Mouse (Mus musculus): Measurements from ENCODE around the gene Phactr3. TPM values are rescaled to one million over a fixed set of nuclear protein-coding genes. Genes with fewer than 3 reads are reported as not detected.
"Not testable (repeated sequence)": the region's sequence is repeated elsewhere in the genome, so short reads cannot be mapped to it uniquely, and the experiment has no call there.

The Phactr3 gene
- polyA plus RNA-seq, 1 experiment from 2014 or later, result 0.46 TPM

GRCm38 (mm10) chr2:178326750-178327465 is 208.1 kb downstream of the Phactr3 start:
- DNase-seq (ENCODE audit: low spot score), result no peak

GRCm38 (mm10) chr2:178327466-178328040 is 208.8 kb downstream of the Phactr3 start:
- peak; percentile 2 for DNase-seq (ENCODE audit: low spot score)

DNA sequence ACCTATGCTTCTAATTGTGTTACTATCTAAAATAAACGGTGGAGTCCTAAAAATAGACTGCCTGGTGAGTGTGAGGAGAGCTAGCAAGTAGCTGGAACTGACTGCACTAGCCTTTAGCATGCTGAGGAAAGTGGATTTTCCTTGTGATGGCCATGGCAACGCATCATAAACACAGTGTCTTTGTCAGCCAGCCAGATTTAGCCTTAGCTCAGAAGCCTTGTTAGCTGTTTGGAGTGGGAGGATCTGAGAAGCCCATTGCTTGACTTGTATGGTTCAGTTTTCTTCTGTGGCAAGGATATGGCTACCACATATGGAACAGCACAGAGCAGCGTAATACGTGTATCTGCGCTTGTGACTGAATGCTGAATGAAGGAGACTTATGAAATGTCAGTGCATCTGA is 210.8 kb downstream of the Phactr3 start:
- DNase-seq (ENCODE audit: low spot score), result no peak

GRCm38 (mm10) chr2:178329986-178330385 is 211.2 kb downstream of the Phactr3 start:
- DNase-seq (ENCODE audit: low spot score), result no peak

- no peak for DNase-seq (ENCODE audit: low spot score)
Measured at GRCm38 (mm10) chr2:178337878-178338277, 219.1 kb downstream of the Phactr3 start.

DNA sequence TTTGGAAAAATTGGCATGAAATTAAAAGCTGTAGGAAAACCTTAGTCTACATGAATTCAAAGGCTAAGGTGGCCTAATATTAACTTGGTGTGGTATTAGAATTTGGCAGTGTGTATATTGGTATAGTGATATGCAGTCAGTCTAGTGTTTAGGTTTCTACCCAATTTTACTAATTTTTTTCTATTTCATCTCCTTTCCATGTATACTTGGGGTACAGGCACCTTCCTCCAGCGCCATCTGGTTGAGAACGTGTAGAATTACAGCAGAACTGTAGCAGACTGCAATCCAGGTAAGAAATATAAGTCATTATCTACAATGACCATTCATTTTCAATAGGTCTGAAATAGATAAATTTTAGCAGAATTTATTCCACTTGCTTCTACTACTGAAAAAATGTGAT is 220.3 kb downstream of the Phactr3 start:
- no peak for DNase-seq (ENCODE audit: low spot score)

DNA sequence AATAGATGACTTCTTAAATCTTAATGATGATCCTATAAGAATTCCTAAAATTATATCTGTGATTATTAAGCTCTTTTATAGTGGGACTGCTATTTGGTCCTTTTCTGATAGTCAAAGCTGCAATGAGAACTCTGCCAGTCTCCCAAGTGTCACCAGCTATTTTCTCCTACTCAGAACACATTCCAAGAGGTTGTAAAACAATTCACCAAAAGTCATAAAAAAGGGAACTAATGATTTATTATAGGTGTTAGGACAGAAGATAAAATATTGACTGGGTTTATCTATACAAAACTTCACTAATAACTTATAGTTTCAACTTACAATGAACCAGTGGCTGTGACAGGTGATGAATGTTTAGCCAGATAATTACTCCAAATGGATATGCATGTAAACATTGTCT is 223.3 kb downstream of the Phactr3 start:
- not testable (repeated sequence) for DNase-seq (ENCODE audit: low spot score)

- no peak for DNase-seq (ENCODE audit: low spot score)
Measured at GRCm38 (mm10) chr2:178342597-178342996, 223.8 kb downstream of the Phactr3 start.

Other genes starting within 250 kb of the Phactr3 start
- 2.6 and 4.2 TPM in 2 replicates for gene Gm14327, start 221.9 kb upstream of the Phactr3 start, polyA plus RNA-seq (2015; fragmentation: Nextera tagmentation; extraction: Ambion mirVana)
- 0.43 and 0.73 TPM in 2 replicates for gene Zfp972, start 193.4 kb upstream of the Phactr3 start, polyA plus RNA-seq (2015; fragmentation: Nextera tagmentation; extraction: Ambion mirVana)
- gene Gm14326, start 161.7 kb upstream of the Phactr3 start, polyA plus RNA-seq (2015; fragmentation: Nextera tagmentation; extraction: Ambion mirVana), result 14.1 and 18.6 TPM in 2 replicates
- gene Zfp971, start 95.7 kb upstream of the Phactr3 start, polyA plus RNA-seq (2015; fragmentation: Nextera tagmentation; extraction: Ambion mirVana), result 10.2 and 13.1 TPM in 2 replicates
- gene Zfp931, start 40.5 kb upstream of the Phactr3 start, polyA plus RNA-seq (2015; fragmentation: Nextera tagmentation; extraction: Ambion mirVana), result 9.5 and 10.1 TPM in 2 replicates

Data from thymus, postnatal 0 days (tissue).